Mouse (Mus musculus): ENCODE measurements around the gene Krcc1.

GRCm38 (mm10) chr6:71307486-71307885, 36.0 kb downstream of the Krcc1 start:
- TF ChIP-seq EP300 (IDR thresholded peaks at IDR 0.05; ENCODE audit: low read length) (no peak), TCF12 (IDR thresholded peaks at IDR 0.05; ENCODE audit: low read depth, low read length) (no peak), POLR2A (IDR thresholded peaks at IDR 0.05; ENCODE audit: low read depth, low read length) (no peak), CTCF (conservative IDR thresholded peaks at IDR 0.05 in 1 of 2, IDR thresholded peaks at IDR 0.05 in 1 of 2; ENCODE audit: low read depth in 2 of 2, low read length in 2 of 2) (no peak), USF1 (IDR thresholded peaks at IDR 0.05; ENCODE audit: low read depth, low read length) (no peak), ETS1 (conservative IDR thresholded peaks at IDR 0.05; ENCODE audit: low read depth, low read length) (no peak), NELFE (IDR thresholded peaks at IDR 0.05; ENCODE audit: low read depth, low read length) (no peak), SIN3A (IDR thresholded peaks at IDR 0.05; ENCODE audit: low read length) (no peak), MAX (IDR thresholded peaks at IDR 0.05; ENCODE audit: low read length) (no peak), MYC (IDR thresholded peaks at IDR 0.05; ENCODE audit: low read depth, low read length) (no peak), ZC3H11A (IDR thresholded peaks at IDR 0.05; ENCODE audit: low read depth, low read length) (no peak), SMC3 (IDR thresholded peaks at IDR 0.05; ENCODE audit: low read depth, low read length) (no peak), BHLHE40 (IDR thresholded peaks at IDR 0.05; ENCODE audit: low read depth, low read length) (peak; percentile 63)

Data from CH12.LX (cell line).